Mouse (Mus musculus) forelimb bud, embryonic 11.5 days (tissue): ENCODE data around the gene Gins1.
"Not testable (repeated sequence)": the region's sequence is repeated elsewhere in the genome, so short reads cannot be mapped to it uniquely, and the experiment has no call there.

Experiments used
- DNase-seq: peaks from one replicate; pipeline ENCODE4 v3.0.0-alpha.2; 2012; ENCODE audit warnings: low read depth, low spot score

The Gins1 gene

GRCm38 (mm10) chr2:150909429-150910039 lies 4.3 kb downstream of the Gins1 start:
- peak; percentile 98 for DNase-seq

GRCm38 (mm10) chr2:150910295-150910881 lies 5.2 kb downstream of the Gins1 start:
- no peak for DNase-seq

DNA sequence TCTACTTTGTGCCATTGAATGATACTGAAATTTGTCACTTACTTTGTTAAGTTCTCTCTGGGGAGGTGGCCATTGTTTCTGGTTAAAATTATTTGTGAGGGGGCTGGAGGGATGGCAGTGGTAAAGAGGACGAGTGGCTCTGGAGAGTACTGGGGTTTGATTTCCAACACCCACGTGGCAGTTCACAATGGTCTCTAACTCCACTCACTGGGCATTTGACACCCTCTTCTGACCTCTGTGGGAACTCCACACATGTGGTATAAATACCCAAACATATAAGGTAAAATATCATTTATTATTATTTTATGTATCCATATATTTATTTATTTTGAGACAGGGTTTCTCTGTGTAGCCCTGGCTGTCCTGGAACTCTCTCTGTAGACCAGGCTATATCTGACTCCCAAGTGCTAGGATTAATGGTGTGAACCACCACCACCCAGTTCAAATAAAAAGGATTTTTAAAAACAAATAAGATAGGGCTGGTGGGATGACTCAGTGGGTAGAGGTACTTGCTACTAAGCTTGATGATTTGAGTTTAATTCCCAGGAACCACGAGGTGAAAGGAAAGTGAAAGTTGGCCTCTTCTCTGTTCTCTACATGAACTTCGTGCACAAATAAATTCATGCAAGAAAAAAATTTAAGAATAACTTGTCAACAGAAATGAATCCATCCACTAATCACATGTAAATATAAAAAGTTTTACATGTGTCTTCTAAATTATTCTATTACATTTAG lies 9.7 kb downstream of the Gins1 start:
- DNase-seq, result no peak

DNA sequence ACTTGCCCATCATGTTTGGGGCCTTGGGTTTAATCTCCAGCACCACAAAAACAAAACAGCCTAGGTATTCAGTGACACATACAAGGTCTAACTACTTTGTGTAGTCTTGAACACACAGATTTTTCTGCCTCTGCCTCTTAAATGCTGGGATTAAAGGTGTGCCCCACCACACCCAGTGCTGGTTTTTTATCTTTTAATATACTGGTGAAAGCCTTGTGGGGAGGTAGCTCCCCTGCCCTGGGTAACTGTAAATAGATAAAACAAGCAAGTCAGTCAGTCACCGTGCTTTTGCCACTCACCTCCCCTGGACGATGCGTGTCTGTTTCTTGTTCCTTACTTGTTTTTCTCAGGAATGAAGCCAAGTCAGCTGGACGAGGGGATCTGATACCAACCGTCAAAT lies 10.6 kb downstream of the Gins1 start:
- no peak for DNase-seq

DNA sequence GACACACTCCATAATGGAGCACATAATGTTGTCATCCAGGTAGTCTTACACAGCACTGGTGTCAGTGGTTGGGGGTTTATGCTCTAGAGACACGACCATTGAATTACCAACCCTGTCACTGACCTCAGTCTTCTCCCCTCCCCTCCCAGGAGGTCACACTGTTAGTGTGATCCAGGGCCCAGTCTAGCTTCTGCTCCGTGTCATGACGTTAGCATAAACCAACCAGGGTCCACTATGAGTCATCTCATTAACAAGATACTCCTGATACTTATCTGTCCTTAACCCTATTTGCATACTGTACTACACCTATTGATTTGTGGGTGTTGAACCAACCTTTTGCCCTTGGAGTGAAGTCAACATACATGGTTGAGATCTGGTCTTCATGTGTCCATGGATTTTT lies 13.5 kb downstream of the Gins1 start:
- no peak for DNase-seq

- DNase-seq, result no peak
Observed at GRCm38 (mm10) chr2:150920543-150920942, 15.3 kb downstream of the Gins1 start.

DNA sequence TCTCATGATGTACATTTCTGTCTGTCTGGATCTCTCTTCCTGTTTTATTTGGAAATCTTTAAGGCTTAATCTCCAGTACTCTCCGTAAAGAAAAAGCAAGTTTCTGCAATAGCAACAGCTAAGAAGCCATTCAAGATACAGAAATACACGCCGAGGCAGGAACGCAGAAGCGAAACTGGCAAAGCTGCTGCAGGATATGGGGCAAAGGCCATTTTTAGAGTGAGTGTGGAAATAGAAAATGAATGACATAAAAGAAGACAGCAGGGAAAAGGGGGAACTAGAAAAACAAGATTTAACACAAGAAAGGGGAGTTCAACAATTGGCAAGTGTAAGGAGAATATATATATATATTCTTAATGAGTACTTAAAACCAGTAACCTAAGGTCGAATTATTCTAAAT lies 16.5 kb downstream of the Gins1 start:
- no peak for DNase-seq

DNA sequence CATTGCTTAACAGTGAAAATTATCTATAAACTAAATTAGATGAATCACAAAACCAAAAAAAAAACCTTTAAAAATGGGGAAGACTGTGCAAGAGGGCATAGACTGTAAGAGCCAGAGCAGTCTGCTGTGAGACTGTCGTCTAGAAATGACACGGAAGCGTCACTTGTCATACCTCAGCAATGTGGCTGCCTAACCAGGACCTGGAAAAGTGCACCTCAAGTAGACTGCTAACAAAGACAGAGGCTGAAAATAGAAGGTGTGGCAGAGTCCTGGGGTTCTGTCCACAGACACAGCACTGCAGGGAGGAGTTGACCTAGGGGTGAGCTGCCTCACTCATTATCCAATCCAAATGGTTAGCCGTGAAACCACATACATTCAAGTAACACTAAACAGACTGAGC lies 17.0 kb downstream of the Gins1 start:
- DNase-seq, result no peak

GRCm38 (mm10) chr2:150923026-150923425 lies 17.8 kb downstream of the Gins1 start:
- DNase-seq, result no peak

DNA sequence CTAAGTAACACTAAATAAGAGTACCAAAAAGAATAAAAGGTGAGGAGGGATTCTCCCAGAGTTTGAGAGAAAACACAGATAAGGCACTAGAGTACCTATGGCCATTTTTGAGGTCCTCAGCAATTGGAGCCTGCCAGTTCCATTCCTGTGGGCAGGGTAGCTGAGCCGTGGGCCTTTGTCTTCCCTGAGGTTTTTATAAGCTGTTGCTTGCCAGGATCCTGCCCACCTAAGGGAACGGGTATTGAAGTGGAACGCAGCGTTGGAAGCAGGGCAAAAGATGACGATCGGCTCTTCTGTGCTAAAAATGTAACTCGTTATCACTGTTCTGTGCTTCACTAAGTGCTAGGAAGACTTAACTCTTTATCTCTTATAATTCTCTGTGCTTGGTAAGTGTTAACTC lies 18.3 kb downstream of the Gins1 start:
- DNase-seq, result no peak

DNA sequence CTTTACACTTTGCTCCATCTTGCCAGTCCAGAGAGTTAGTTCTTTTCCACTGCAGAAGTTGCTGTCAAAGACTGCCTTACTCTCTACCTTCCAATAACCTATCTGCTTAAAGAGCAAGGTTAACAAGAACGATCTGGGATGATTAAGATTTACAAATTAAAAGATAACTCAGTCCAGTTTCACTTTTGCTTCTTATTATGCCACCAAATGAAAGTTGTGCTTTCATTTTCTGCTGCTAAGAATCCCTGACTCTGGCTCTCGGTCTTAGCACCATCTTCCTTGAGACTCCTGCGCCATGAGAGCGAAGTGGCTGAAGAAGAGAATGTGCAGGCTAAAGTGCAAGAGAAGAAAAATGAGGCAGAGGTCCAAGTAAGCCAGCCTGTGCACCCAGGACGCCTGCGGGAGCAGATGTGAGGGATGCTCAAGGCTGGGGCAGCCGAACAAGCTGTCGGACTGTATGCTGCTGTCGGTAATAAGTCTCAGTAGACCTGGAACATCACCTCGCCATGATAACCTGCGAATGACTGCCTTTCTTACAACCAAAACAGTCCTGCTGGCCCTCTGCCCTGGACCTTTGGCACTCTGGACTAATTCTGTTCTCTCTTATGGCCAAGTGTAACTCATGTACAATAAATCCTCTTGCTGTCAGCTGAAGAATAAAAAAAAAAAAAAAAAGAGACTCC lies 22.0 kb downstream of the Gins1 start:
- DNase-seq, result no peak

- no peak for DNase-seq
Observed at GRCm38 (mm10) chr2:150929156-150929555, 24.0 kb downstream of the Gins1 start.

GRCm38 (mm10) chr2:150930806-150931205 lies 25.6 kb downstream of the Gins1 start:
- no peak for DNase-seq

GRCm38 (mm10) chr2:150933482-150933881 lies 28.3 kb downstream of the Gins1 start:
- no peak for DNase-seq

- DNase-seq, result no peak
Observed at GRCm38 (mm10) chr2:150934659-150935058, 29.5 kb downstream of the Gins1 start.

DNA sequence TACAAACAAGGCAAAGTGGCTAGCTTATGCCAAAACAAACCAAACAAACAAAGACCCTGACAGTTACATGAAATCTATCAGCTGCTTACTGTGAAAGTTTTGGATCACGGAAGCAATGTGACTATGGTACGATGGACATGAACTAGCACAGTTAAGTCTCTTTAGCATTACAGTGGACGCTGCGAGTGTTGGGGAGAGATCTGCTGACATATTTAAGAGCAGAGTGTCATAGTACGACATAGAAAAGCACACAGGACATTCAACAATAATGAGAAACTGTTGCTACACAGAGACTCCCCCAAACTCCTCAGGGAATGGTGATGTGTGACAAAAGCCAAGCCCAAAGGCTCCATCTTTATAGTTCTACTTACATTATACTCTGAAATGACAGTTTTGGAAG lies 38.8 kb downstream of the Gins1 start:
- no peak for DNase-seq

GRCm38 (mm10) chr2:150947341-150947740 lies 42.1 kb downstream of the Gins1 start:
- DNase-seq, result not testable (repeated sequence)

DNA sequence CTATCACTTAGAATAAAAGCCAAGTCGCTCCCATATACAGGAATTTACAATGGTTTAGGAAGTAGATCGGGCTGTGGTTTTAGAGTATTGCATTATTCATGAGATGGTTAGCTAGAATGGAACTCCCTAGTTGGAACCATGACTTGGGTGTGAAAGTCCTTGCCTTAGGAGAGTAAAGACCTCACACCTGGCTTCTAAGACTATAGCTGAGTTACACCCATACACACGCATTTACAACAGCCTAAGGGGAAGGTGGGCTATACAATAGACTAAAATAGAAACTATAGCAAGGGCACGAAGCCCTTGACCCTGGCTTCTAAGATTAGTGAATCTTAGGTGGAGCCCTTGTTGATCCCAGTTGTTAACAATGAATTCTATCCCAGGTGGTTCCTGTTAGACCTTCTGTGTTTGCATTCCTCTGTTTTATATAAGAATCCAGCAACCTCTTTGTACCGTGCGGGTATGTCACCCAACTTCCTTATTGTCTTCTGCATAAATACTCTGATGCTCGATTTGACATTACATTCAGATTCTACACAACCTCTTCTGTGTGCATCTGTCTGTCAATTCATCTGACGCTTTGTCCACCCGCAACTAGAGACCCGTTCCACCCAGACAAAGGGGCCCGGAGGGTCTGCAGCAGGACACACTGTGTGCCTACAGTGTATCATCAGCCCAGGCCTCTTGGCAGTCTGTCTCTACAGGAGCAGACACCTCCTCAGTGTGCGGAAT lies 42.8 kb downstream of the Gins1 start:
- not testable (repeated sequence) for DNase-seq

DNA sequence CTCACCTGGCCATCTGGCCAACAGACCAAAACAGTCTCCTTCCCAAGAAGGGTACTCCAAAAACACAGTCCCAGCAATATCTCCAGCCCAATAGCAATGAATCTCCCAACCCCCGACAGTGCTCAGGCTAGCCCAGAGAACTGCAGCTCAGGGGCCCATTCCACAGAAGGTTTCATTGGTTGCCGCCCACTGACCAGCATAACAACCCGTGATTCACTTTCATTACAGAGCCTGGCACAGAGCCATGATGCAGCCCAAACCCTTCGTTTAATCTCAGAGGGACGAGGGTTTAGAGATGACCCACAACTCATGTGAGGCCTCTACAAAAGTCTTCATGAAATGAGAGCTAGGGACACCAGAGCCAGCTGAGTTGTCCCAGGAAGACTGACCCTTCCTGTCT lies 43.6 kb downstream of the Gins1 start:
- DNase-seq, result no peak

- DNase-seq, result no peak
Observed at GRCm38 (mm10) chr2:150949652-150950051, 44.5 kb downstream of the Gins1 start.

DNA sequence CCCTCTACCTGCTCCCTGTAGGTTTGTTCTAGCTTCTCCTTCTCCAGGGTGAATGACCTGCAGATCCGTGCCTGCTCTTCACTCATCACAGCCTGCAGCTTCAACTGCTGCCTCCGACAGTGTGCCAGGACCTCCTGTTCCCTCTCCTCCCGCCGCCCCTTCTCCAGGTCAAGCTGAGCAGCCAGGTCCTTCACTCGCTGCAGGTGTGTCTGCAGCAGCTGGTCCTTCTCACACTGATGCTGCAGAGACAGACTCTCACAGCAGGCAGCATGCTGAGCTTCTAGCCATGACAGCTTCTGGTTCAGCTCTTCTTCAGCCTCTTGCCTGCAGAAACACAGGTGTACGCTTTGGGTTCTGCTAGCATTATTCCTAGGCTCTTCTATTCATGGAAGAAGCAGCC lies 44.9 kb downstream of the Gins1 start:
- DNase-seq, result no peak

DNA sequence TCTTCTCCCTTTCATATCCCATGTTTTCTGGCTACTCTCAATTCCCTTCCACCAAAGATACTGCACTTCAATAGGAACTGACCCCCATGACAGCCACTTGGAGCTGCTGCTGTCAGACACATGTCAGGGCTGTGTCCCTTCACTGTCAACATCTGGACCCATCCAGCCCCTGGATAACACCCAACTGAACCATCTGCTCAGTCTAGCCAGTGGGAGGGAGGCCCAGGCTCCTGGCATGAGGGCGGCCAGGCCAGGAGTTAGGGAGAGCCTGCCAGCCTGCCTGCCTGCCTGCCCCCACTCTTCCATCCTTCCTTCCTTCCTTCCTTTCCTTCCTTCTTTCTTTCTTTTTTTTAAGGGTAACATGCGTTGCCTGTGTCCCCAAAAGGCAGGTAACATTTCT lies 46.0 kb downstream of the Gins1 start:
- DNase-seq, result no peak
